Mouse (Mus musculus) cerebellum, postnatal 25 days (tissue): ENCODE data around the gene Pgam2.
A peak's percentile ranks its signal among the peaks of the same experiment; 100 is the strongest.
"Not testable (repeated sequence)": the region's sequence is repeated elsewhere in the genome, so short reads cannot be mapped to it uniquely, and the experiment has no call there.

Experiments used
- DNase-seq, 2 experiments: peaks; one replicate each; pipeline ENCODE4 v3.0.0; 2021; ENCODE audit warnings: mixed read lengths in 2 of 2

Gene Pgam2

GRCm38 (mm10) chr11:5803551-5803981 is at the start of gene Pgam2:
Gene Pgam2 (minus strand): TSS chr11:5803733.
- no peak for DNase-seq

- no peak for DNase-seq
These were observed 48.8 kb upstream of the Pgam2 start for GRCm38 (mm10) chr11:5852314-5852713.

DNA sequence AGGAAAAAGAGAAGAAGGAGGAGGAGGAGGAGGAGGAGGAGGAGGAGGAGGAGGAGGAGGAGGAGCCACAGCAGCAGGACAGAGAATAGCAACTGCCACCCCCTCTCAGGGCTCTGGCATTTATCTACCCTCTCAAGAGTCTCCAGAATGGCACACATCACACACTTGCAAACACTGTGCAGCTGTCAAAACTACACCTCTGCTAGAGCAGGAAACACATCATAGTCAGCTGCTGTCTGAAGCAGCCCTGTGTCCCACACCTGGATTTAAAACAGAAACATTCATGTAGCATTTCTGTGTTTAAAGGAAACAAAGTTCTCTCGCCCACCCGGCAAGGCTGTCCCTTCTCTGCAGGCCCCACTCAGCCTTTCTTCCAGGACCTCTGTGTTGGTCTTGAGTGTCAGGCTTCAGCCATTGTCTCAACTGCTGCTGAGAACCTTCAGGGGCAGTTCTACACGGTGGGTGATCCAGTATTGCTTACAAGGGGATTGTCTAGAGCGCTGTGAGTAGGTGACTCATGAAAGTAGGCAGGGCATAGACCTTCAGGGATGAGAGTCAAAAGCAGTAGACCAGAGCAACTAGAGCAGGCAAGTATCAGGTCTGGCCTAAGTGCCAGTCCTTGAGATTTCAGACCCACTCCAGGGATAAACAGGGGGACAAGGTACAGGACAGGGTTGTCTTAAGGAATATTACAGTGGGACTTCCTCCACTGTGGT is 47.6 kb upstream of the Pgam2 start:
- DNase-seq = no peak

DNA sequence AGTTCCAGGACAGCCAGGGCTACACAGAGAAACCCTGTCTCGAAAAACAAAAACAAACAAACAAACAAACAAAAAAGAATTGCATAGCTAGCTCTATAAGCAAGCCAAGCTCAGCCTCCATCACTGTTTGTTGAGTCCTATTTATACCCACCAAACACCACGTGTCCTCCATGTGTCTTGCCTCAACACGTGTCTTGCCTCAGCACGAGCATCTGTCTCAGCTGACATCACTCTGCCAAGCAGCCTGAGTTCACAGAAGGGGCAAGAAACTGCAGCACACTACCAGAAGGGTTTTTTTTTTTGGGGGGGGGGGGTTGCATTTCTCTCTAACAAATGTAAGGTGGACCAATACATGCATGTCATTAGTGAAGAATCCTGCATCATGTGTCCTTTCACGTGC is 46.9 kb upstream of the Pgam2 start:
- no peak for DNase-seq

- DNase-seq = no peak
These were observed 45.8 kb upstream of the Pgam2 start for GRCm38 (mm10) chr11:5849316-5849715.

DNA sequence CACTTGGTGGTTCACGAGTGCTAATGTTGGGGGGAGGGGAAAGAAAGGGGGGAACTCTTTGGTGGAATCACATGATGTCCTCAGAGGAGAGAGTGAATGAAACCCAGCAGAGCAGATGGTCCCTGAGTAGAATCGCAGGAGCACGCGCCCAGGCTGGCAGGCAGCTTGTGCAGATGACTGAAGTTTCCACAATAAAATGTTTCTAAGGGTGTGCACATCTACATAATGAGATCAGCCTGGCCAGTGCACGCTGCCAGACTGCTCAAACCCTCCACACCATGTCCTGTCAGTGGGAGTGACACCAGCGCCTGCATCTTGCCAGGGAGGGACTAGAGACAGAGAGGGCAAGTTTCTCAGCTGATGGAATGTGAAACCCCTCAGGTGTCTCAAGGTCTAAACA is 45.2 kb upstream of the Pgam2 start:
- no peak for DNase-seq

- DNase-seq = no peak
These were observed 43.3 kb upstream of the Pgam2 start for GRCm38 (mm10) chr11:5846639-5847345.

- no peak for DNase-seq
These were observed 39.6 kb upstream of the Pgam2 start for GRCm38 (mm10) chr11:5843131-5843530.

GRCm38 (mm10) chr11:5841751-5842150 is 38.2 kb upstream of the Pgam2 start:
- no peak for DNase-seq

DNA sequence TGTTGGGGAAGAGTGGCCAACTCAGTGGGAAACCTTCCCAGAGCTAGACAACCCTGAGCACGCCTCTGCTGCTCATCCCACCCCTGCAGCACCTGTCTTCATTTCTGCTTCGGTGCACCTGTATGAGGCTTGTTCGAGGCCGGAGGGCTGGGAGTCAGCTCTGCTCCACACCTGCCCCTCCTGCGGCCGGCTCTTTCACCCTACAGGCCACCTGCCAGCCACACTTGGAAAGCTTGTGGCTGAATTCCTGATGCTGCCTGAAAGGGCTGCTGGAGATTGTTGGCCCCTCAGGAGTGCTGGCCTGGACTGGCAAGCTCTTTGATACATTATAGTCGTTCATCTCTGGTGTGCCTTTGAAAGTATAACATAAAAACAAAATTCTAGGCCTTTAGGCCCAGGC is 36.8 kb upstream of the Pgam2 start:
- DNase-seq = no peak

DNA sequence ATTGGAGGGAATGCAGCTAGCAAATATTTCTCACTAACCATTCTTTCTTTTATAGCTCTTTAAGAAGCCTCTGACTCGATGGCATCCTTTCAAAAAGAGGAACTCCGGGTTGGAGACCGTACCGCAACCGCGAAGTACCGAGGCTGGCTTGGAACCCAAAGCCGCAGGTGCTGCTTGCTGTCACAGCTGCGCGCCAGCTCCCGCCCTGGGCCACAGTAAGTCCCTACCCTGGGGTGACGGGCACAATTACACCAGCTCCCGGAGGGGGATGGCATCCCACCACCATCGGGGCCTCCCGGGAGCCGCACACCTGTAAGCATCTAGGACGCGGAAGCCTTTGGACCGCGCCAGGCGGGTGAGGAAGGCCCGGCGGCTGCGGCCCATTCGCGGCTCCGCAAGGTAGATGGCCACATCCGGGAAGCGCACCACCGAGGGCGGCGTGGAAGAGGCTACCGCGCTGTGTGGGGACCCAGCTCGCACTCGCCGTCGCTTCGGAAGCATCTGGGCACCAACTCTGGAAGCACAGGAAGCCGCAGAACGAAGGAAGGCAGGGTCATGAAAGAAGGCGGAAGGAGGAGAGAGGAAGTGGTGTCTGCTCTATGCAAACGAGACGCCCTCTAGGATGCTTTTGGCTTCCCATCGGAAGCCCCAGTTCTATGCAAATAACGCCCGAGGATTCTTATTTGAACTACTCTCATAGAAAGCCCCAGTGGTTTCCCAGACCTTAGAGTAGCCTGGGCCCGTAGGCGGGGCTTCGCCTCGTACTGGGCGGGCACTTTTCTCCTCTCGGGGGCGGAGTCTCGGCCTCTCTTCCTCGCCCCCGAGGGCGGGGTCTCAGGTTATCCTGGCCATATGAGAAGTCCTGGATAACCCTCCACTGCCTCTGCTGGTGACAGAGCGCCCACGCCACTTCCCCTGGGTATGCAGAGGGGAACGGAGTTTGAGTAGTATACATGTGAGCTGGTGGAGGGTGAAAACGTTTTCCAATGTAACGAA is 34.0 kb upstream of the Pgam2 start, which contains the start of gene Polm:
Gene Polm (minus strand): TSS at position 766 of the 996 bp plus-strand sequence.
- peak; percentile 93 to 96 for DNase-seq

- peak; percentile 27 to 53 for DNase-seq
These were observed 32.6 kb upstream of the Pgam2 start for GRCm38 (mm10) chr11:5836126-5836525.

GRCm38 (mm10) chr11:5835057-5835456 is 31.5 kb upstream of the Pgam2 start:
- DNase-seq = no peak

DNA sequence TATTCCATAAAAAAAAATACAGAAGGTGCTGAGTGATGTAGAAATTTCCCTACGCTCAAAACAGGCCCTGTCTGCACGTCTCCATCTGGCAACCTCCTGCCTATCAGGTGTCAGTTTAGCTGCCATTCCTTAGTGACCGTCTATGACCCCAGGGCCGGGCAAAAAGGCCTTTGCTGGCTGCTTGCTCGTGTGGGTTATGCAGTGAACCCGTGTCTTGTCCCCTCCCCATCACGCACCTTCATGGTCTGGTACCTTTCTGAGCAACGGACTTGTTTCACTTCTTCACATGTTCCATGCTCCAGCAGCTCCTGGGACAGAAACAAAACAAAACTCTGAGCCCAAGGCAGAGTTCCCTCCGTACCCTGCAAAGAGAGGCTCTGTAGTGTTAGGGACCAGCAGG is 31.0 kb upstream of the Pgam2 start:
- DNase-seq = no peak

GRCm38 (mm10) chr11:5829327-5829726 is 25.8 kb upstream of the Pgam2 start:
- no peak for DNase-seq

- DNase-seq = no peak
These were observed 25.1 kb upstream of the Pgam2 start for GRCm38 (mm10) chr11:5828509-5829191.

GRCm38 (mm10) chr11:5827931-5828330 is 24.4 kb upstream of the Pgam2 start:
- no peak for DNase-seq

DNA sequence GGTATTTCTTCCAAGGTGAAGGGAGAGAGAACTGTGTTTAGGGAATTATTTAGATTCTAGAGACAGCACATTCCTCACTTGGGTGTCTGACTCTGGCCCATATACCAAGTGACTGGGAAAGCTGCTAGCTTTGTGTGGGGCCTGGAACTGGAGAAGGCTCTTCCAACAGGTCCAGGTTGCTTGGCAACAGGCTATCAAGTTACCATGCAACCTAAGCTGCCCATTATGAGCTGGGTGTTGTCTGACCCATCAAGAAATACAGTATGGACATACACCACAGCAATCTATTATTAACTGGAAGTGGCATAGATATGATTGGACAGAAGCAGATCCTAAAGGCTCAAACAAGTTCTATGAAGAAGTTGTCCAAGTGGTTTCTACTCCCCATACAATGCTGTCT is 21.9 kb upstream of the Pgam2 start:
- DNase-seq = no peak

DNA sequence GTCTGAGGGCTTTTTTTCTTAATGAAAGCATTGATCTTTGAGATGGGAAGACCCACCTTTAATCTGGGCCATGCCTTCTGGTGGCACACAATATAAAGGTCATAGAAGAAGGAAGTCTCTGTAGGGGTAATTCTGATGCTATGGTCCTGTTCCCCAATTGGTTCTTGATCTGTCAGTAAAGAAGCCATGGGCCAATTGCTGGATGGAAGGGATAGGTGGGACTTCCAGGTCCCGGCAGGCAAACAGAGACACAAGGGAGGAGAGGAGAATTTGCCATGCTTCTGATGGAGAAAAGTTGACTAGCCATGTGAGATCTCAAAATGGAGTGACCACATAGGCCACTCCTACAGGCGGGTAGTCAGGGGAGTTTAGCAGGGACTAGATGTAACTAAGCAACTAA is 15.7 kb upstream of the Pgam2 start:
- no peak for DNase-seq

DNA sequence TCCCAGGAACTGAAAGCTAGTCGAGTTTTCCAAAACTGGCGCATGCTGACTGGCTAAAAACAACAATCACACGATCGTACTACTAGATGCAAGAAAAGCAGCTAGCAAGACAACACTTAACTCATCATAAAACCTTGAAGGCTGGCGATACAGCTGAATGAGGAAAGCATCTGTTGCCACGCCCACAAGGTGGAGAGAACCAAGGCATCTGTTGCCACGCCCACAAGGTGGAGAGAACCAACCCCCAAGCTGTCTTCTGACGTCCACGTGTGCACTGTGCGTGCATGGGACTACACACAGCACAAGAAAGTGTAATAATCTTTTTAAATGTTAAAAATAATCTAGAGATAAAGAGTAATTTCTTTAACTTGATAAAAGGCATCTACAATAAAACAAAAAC is 9.8 kb upstream of the Pgam2 start:
- no peak for DNase-seq

DNA sequence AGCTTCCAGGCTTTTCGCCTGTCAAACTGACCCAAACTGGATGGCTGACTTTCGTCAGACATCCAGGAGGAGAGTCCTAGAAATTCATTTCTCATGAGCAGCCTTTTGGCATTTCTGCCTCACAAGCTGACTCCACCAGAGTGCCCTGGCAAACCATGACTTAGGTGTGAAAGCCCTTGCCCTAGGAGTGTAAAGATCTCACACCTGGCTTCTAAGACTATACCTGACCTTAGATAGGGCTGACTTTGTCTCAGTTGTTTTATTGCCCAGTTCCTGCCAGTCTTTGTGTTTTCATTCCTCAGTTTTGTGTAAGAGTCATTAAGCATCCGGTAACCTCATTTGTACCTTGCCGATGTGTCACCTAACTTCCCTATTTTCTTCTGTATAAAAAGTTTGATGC is 6.0 kb upstream of the Pgam2 start:
- not testable (repeated sequence) for DNase-seq

DNA sequence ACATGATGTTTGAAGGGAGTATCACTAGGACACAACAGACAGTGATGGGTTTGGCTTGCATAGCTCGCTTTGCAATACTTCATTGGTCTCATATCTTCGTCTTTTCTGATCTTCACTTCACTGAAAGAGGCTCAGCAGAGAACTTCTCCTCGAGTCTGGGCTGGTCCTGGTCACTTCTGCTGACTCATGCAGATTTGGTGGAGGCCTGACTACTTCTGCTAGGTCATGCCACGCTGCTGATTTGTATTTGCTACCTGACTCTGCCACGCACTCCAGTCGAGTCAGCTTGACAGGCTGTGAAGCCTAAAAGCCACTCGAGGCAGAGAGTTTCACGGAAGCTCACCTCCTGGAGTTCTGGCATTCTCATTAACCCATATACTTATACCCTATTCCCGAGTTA is 4.4 kb upstream of the Pgam2 start:
- no peak for DNase-seq

- no peak for DNase-seq
These were observed 2.2 kb upstream of the Pgam2 start for GRCm38 (mm10) chr11:5805711-5806110.
